Mouse (Mus musculus): ENCODE data around the gene 1700001C02Rik. TPM values are rescaled to one million over a fixed set of nuclear protein-coding genes. Genes with fewer than 3 reads are reported as not detected.

1700001C02Rik gene
- polyA plus RNA-seq, 1 experiment from 2014 or later = not detected

GRCm38 (mm10) chr5:30527129-30527528, 61.3 kb downstream of the 1700001C02Rik start:
- WGBS = 78% methylated on average over 5 of the region's 5 CpGs
- Histone ChIP-seq H3K27me3 (replicated peaks; ENCODE audit: low read depth, poor library complexity, severe bottlenecking) (peaks cover 31% of the 10 kb centered on the region), H3K4me3 (no peak overlapping the region), H3K4me1 (peaks cover 19% of the 10 kb centered on the region), H3K36me3 (replicated peaks) (no peaks in the 10 kb centered on the region), H3K9me3 (no peaks in the 10 kb centered on the region), H3K27ac (replicated peaks) (no peak overlapping the region)
- DNase-seq (ENCODE audit: low spot score) = no peak

GRCm38 (mm10) chr5:30528906-30529305, 63.1 kb downstream of the 1700001C02Rik start:
- H3K27me3 ChIP-seq (replicated peaks; ENCODE audit: low read depth, poor library complexity, severe bottlenecking) = peaks cover 31% of the 10 kb centered on the region
- WGBS = 50% methylated on average over 4 of the region's 4 CpGs
- H3K36me3 ChIP-seq (replicated peaks) = no peaks in the 10 kb centered on the region
- no peak for DNase-seq (ENCODE audit: low spot score)
- H3K4me3 ChIP-seq = no peak overlapping the region
- H3K9me3 ChIP-seq = no peaks in the 10 kb centered on the region
- no peak overlapping the region for H3K27ac ChIP-seq (replicated peaks)
- peaks cover 19% of the 10 kb centered on the region for H3K4me1 ChIP-seq

Other genes starting within 250 kb of the 1700001C02Rik start
- 21.0 and 21.7 TPM in 2 replicates for gene Selenoi, start 233.5 kb upstream of the 1700001C02Rik start, polyA plus RNA-seq (2016; fragmentation: Nextera tagmentation; extraction: Ambion mirVana)
- gene Drc1, start 184.7 kb upstream of the 1700001C02Rik start, polyA plus RNA-seq (2016; fragmentation: Nextera tagmentation; extraction: Ambion mirVana) = 0.22 and 0.25 TPM in 2 replicates
- gene Otof, start 4.1 kb upstream of the 1700001C02Rik start, polyA plus RNA-seq (2016; fragmentation: Nextera tagmentation; extraction: Ambion mirVana) = 0.05 TPM in 1 of 2 replicates, not detected in the other
- not detected in 2 replicates for gene Cib4, start 79.8 kb downstream of the 1700001C02Rik start, polyA plus RNA-seq (2016; fragmentation: Nextera tagmentation; extraction: Ambion mirVana)
- gene Kcnk3, start 122.1 kb downstream of the 1700001C02Rik start, polyA plus RNA-seq (2016; fragmentation: Nextera tagmentation; extraction: Ambion mirVana) = 0.26 and 0.35 TPM in 2 replicates
- 24.3 and 24.4 TPM in 2 replicates for gene Slc35f6, start 181.9 kb downstream of the 1700001C02Rik start, polyA plus RNA-seq (2016; fragmentation: Nextera tagmentation; extraction: Ambion mirVana)
- 458 and 467 TPM in 2 replicates for gene Cenpa, start 200.7 kb downstream of the 1700001C02Rik start, polyA plus RNA-seq (2016; fragmentation: Nextera tagmentation; extraction: Ambion mirVana)
- 32.8 and 39.6 TPM in 2 replicates for gene Dpysl5, start 245.5 kb downstream of the 1700001C02Rik start, polyA plus RNA-seq (2016; fragmentation: Nextera tagmentation; extraction: Ambion mirVana)

All from embryonic facial prominence, embryonic 10.5 days (tissue).